Mouse (Mus musculus) heart, adult 18-20 months (tissue): ENCODE data around the gene Slc8a3. TPM values are rescaled to one million over a fixed set of nuclear protein-coding genes. Genes with fewer than 3 reads are reported as not detected.

ENCODE experiments used
- microRNA-seq, 2 experiments: library from miRNA; unstranded; fragments of <30 nt; microRNA quantifications; one replicate each; pipeline ENCODE4 v1.2.0; 2022
- total RNA-seq, 2 experiments: library from RNA; stranded (reverse); gene quantifications; 2 replicates each; pipeline ENCODE4 v1.2.3; 2021

Gene Slc8a3
- total RNA-seq, 2 experiments from 2014 or later = 0.17 to 0.21 TPM

Small RNA genes within 50 kb of the gene (microRNA-seq; reads per million reads assigned to microRNA genes)
- gene Mir3067 = 0.81 to 1.1 reads per million in 2 experiments

Other genes with a start within 250 kb of the Slc8a3 start
- under 1 TPM; 0.20 to 0.49 TPM for gene Gm4787, start 46.3 kb upstream of the Slc8a3 start, total RNA-seq
- under 1 TPM; 0.32 to 0.69 TPM for gene Adam4, start 88.8 kb upstream of the Slc8a3 start, total RNA-seq
- 10 to 100 TPM; 66.9 to 72.3 TPM for gene Cox16, start 151.9 kb upstream of the Slc8a3 start, total RNA-seq
- gene Gm20498, start 199.7 kb upstream of the Slc8a3 start, total RNA-seq = 10 to 100 TPM; 44.2 to 53.3 TPM
- 10 to 100 TPM; 41.2 to 41.6 TPM for gene Synj2bp, start 199.7 kb upstream of the Slc8a3 start, total RNA-seq
- gene Adam21, start 235.3 kb upstream of the Slc8a3 start, total RNA-seq = not detected